In the genomic region with DNA sequence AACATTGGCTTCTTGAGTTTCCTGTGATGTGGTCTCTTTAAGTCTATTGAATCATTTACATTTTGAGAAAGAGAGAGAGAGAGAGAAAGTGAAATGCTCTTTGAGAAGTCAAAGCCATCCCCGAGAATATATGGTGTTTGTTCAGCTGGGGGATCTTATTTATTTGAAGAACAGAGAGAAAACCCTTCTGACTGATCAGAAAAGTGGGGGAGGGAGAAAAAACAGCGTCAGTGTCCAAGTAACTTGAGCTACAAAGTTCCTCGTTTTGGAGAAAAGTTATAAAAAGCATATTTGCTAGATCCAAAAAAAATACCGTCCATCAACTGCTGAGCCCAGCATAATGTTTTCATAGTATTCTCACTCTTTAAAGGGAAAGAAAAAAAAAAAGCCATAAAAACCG, we compare ENCODE assay signal across 17 mouse cellular contexts.
"Had no signal": no experiment of that assay in that cellular context is flagged by ENCODE, and none has a peak within 500 bp of the region (broad histone marks: within the 10 kb centered on the region; RNA-seq: fewer than 3 reads in every experiment).

No protein-coding gene starts in this region.

- H3K36me3 ChIP-seq: liver, embryonic 13.5 days; midbrain, embryonic 12.5 days; neural tube, embryonic 13.5 days had no signal

- H3K27me3 ChIP-seq: liver, embryonic 13.5 days; megakaryocyte, embryonic 14.5 days; midbrain, embryonic 12.5 days; neural tube, embryonic 13.5 days had no signal

- H3K9ac ChIP-seq: liver, embryonic 13.5 days; liver, postnatal 0 days; midbrain, embryonic 12.5 days; neural tube, embryonic 13.5 days had no signal

- H3K4me3 ChIP-seq: left cerebral cortex, adult 2 months; liver, embryonic 13.5 days; megakaryocyte, embryonic 14.5 days; midbrain, embryonic 12.5 days; neural tube, embryonic 13.5 days had no signal

- H3K4me2 ChIP-seq: liver, embryonic 13.5 days; midbrain, embryonic 12.5 days; neural tube, embryonic 13.5 days had no signal

- H3K27ac ChIP-seq: left cerebral cortex, adult 2 months; liver, embryonic 13.5 days; midbrain, embryonic 12.5 days; neural tube, embryonic 13.5 days had no signal

- DNase-seq: kidney, adult 8-10 months; liver; liver, embryonic 13.5 days; liver, postnatal 0 days; lung, postnatal 36 days; retina, postnatal 1 day; right cerebral cortex, postnatal 4 days; spleen, adult 18-20 months; thymus, adult 18-20 months; thymus, postnatal 14 days had no signal

- H3K4me1 ChIP-seq: liver, embryonic 13.5 days; megakaryocyte, embryonic 14.5 days; midbrain, embryonic 12.5 days had no signal

- H3K9me3 ChIP-seq: liver, embryonic 13.5 days; midbrain, embryonic 12.5 days; neural tube, embryonic 13.5 days had no signal

- ATAC-seq: intestine, postnatal 0 days; liver, postnatal 0 days; lung, postnatal 0 days; midbrain, embryonic 16.5 days had no signal
